ENCODE assay signal across 9 mouse cellular contexts in the genomic region with DNA sequence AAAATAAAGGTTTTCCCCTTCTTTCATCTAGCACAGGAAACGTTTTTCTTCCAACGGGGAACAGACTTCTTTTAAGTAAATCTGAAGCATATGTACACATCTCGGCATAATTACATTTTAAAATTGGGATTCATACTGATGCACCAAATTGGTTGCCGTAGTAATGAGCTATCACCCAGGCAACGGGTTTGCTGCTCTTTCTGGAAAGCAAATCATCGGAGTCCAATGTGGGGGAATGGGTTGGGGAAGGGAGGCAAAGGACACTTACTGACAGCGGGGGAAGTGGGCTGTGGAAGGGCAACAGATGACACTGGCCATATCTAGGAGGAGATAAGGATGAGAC.
A peak's percentile ranks its signal among the peaks of the same experiment; 100 is the strongest.
DNase-seq lines count a peak whose midpoint lies in the region; ATAC-seq lines count a peak whose summit lies in the region.
"Had no signal": no experiment of that assay in that cellular context is flagged by ENCODE, and none has a peak within 500 bp of the region (broad histone marks: within the 10 kb centered on the region; RNA-seq: fewer than 3 reads in every experiment).

No protein-coding gene starts in this region.

- intact Hi-C loops in left cerebral cortex, postnatal 4 days (cut with DNase I): loop anchor here (5.0 kb wide), 1 partner anchor 146 kb away; the partner anchor contains the start of gene Cdk5r1

- no peak overlapping the region for H3K27ac ChIP-seq in embryonic facial prominence, embryonic 13.5 days
- peak overlapping the region; percentile 96 for H3K27ac ChIP-seq in hindbrain, embryonic 13.5 days
- H3K27ac ChIP-seq: liver, embryonic 13.5 days had no signal

- no peaks in the 10 kb centered on the region for H3K27me3 ChIP-seq in embryonic facial prominence, embryonic 13.5 days
- 0 out of 2 replicates have a peak, but pooled peaks cover 2% of the 10 kb centered on the region for H3K27me3 ChIP-seq in hindbrain, embryonic 13.5 days
- H3K27me3 ChIP-seq: liver, embryonic 13.5 days had no signal

- H3K9me3 ChIP-seq in embryonic facial prominence, embryonic 13.5 days: no peaks in the 10 kb centered on the region
- H3K9me3 ChIP-seq in hindbrain, embryonic 13.5 days: no peaks in the 10 kb centered on the region
- H3K9me3 ChIP-seq: liver, embryonic 13.5 days had no signal

- no peak for ATAC-seq in embryonic facial prominence, embryonic 13.5 days (ENCODE audit: insufficient number of reproducible peaks, insufficient read depth, low FRiP score, low TSS enrichment, low read depth)
- peak; percentile 81 for ATAC-seq in hindbrain, embryonic 13.5 days (ENCODE audit: low FRiP score)
- ATAC-seq in granulocyte monocyte progenitor cell, adult 5-6 weeks (replicated peaks; ENCODE audit: poor library complexity, severe bottlenecking): no peak
- no peak for ATAC-seq in CD4-positive, CD25-positive, alpha-beta regulatory T cell, adult 4 months

- H3K4me1 ChIP-seq in embryonic facial prominence, embryonic 13.5 days: peaks cover 10% of the 10 kb centered on the region; the same call in 1 of the 2 replicates
- peaks cover 22% of the 10 kb centered on the region for H3K4me1 ChIP-seq in hindbrain, embryonic 13.5 days (replicated peaks)
- H3K4me1 ChIP-seq: liver, embryonic 13.5 days had no signal

- 21% methylated on average over 7 of the region's 7 CpGs for WGBS in embryonic facial prominence, embryonic 13.5 days
- 5% methylated on average over 7 of the region's 7 CpGs for WGBS in hindbrain, embryonic 13.5 days

- H3K9ac ChIP-seq in embryonic facial prominence, embryonic 13.5 days: no peak overlapping the region
- peak overlapping the region; percentile 4; the same call in 1 of the 2 replicates for H3K9ac ChIP-seq in hindbrain, embryonic 13.5 days
- H3K9ac ChIP-seq: liver, embryonic 13.5 days had no signal

- no peak overlapping the region for H3K4me3 ChIP-seq in embryonic facial prominence, embryonic 13.5 days
- peak overlapping the region; percentile 8 for H3K4me3 ChIP-seq in hindbrain, embryonic 13.5 days
- H3K4me3 ChIP-seq: liver, embryonic 13.5 days had no signal

- H3K4me2 ChIP-seq in embryonic facial prominence, embryonic 13.5 days: peak overlapping the region; percentile 37
- H3K4me2 ChIP-seq in hindbrain, embryonic 13.5 days: peak overlapping the region; percentile 47
- H3K4me2 ChIP-seq: liver, embryonic 13.5 days had no signal

- no peaks in the 10 kb centered on the region for H3K36me3 ChIP-seq in embryonic facial prominence, embryonic 13.5 days
- no peaks in the 10 kb centered on the region for H3K36me3 ChIP-seq in hindbrain, embryonic 13.5 days
- H3K36me3 ChIP-seq: liver, embryonic 13.5 days had no signal

- peak; percentile 21 for DNase-seq in left cerebral cortex, postnatal 4 days
- peak; percentile 63 to 74 for DNase-seq in right cerebral cortex, adult 2 months (ENCODE audit: low spot score in 2 of 2)
- no peak for DNase-seq in liver
- DNase-seq: cerebellum, adult 9-11 months; liver, embryonic 13.5 days had no signal
